ENCODE assay signal across 11 mouse cellular contexts in the genomic region with DNA sequence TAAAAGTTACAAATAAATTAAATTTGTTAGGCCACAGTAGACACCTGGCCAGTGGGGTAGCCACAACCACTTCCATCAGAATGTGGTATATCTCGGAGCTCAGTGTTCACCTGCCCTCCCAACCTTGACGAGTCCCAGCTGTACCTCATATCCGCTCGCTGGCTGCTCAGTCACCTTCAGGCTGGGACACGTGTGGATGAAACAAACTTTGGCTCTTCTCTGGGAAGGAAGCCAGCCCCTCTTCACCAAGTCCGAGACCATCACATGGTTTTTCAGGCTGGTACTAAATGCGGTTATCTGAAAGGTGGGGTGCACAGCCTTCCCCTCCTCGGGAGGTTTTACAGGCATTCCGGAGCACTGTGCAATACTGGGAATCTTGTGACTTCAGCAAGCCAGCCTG.
DNase-seq lines count a peak whose midpoint lies in the region.
"Had no signal": no experiment of that assay in that cellular context is flagged by ENCODE, and none has a peak within 500 bp of the region (broad histone marks: within the 10 kb centered on the region; RNA-seq: fewer than 3 reads in every experiment).

No protein-coding gene starts in this region.

- H3K36me3 ChIP-seq in forebrain, embryonic 10.5 days (replicated peaks), result no peaks in the 10 kb centered on the region

- H3K4me3 ChIP-seq in forebrain, embryonic 10.5 days, result no peak overlapping the region

- H3K27ac ChIP-seq in forebrain, embryonic 10.5 days, result no peak overlapping the region
- H3K27ac ChIP-seq: hindbrain, postnatal 0 days had no signal

- intact Hi-C loops in heart, postnatal 25 days (cut with DNase I), result no loop called here
- intact Hi-C loops in heart, postnatal 14 days (cut with DNase I), result no loop called here

- H3K4me1 ChIP-seq in forebrain, embryonic 10.5 days, result peaks cover 25% of the 10 kb centered on the region

- H3K9me3 ChIP-seq in forebrain, embryonic 10.5 days, result no peaks in the 10 kb centered on the region

- peak; percentile 96 for DNase-seq in heart, adult 11 months
- DNase-seq in heart, postnatal 25 days (ENCODE audit: low spot score), result no peak
- peak; percentile 60 to 70 for DNase-seq in heart, adult 18-20 months
- DNase-seq in heart, postnatal 14 days, result peak; percentile 15 to 49
- peak; percentile 30 to 54 for DNase-seq in kidney, postnatal 4 days
- no peak for DNase-seq in forebrain, embryonic 10.5 days (ENCODE audit: extremely low spot score, low spot score)
- DNase-seq in thymus, adult 18-20 months, result no peak
- DNase-seq in urinary bladder, postnatal 4 days (ENCODE audit: low spot score in 2 of 2), result no peak
- DNase-seq: cerebellum, postnatal 36 days; thymus, postnatal 14 days had no signal

- 81% methylated on average over 9 of the region's 9 CpGs for WGBS in forebrain, embryonic 10.5 days

- no peaks in the 10 kb centered on the region for H3K27me3 ChIP-seq in forebrain, embryonic 10.5 days (ENCODE audit: poor library complexity, severe bottlenecking)

Comparison
In these comparisons a context has a peak if more than half of its experiments do, and no peak if none do; other contexts are left out.
1. DNase-seq: peak in heart, adult 11 months (single experiment), heart, adult 18-20 months (2 of 2), heart, postnatal 14 days (2 of 2) and kidney, postnatal 4 days (2 of 2); none in heart, postnatal 25 days (single experiment), forebrain, embryonic 10.5 days (single experiment), thymus, adult 18-20 months (0 of 2) and urinary bladder, postnatal 4 days (0 of 2).